Mouse (Mus musculus) ovary, postnatal 10 days (tissue): Measurements from ENCODE around the gene Edem3.
"Not testable (repeated sequence)": the region's sequence is repeated elsewhere in the genome, so short reads cannot be mapped to it uniquely, and the experiment has no call there.

Experiments used
- DNase-seq: peaks from one replicate; pipeline ENCODE4 v3.0.0; 2022; ENCODE audit warnings: low spot score

Edem3 gene

GRCm38 (mm10) chr1:151752946-151753345, 2.2 kb upstream of the Edem3 start:
- no peak for DNase-seq

- no peak for DNase-seq
These were observed 1.7 kb upstream of the Edem3 start for GRCm38 (mm10) chr1:151753374-151753929.

- no peak for DNase-seq
These were observed 1.1 kb upstream of the Edem3 start for GRCm38 (mm10) chr1:151754028-151754489.

GRCm38 (mm10) chr1:151755660-151756424, 671 bp downstream of the Edem3 start:
- no peak for DNase-seq

- DNase-seq = no peak
These were observed 1.2 kb downstream of the Edem3 start for GRCm38 (mm10) chr1:151756425-151756728.

- DNase-seq = no peak
These were observed 3.1 kb downstream of the Edem3 start for GRCm38 (mm10) chr1:151758301-151758700.

- DNase-seq = no peak
These were observed 3.8 kb downstream of the Edem3 start for GRCm38 (mm10) chr1:151758991-151759390.

GRCm38 (mm10) chr1:151764236-151764635, 9.1 kb downstream of the Edem3 start:
- no peak for DNase-seq

- DNase-seq = no peak
These were observed 11.0 kb downstream of the Edem3 start for GRCm38 (mm10) chr1:151766166-151766565.

- no peak for DNase-seq
These were observed 11.9 kb downstream of the Edem3 start for GRCm38 (mm10) chr1:151766976-151767654.

GRCm38 (mm10) chr1:151769200-151769913, 14.2 kb downstream of the Edem3 start:
- DNase-seq = no peak

- DNase-seq = no peak
These were observed 22.4 kb downstream of the Edem3 start for GRCm38 (mm10) chr1:151777616-151778015.

GRCm38 (mm10) chr1:151778592-151778991, 23.4 kb downstream of the Edem3 start:
- DNase-seq = no peak

GRCm38 (mm10) chr1:151779306-151779705, 24.1 kb downstream of the Edem3 start:
- DNase-seq = no peak

GRCm38 (mm10) chr1:151781447-151781846, 26.3 kb downstream of the Edem3 start:
- no peak for DNase-seq

- no peak for DNase-seq
These were observed 28.2 kb downstream of the Edem3 start for GRCm38 (mm10) chr1:151783403-151783802.

- no peak for DNase-seq
These were observed 31.2 kb downstream of the Edem3 start for GRCm38 (mm10) chr1:151786406-151786805.

- DNase-seq = no peak
These were observed 34.0 kb downstream of the Edem3 start for GRCm38 (mm10) chr1:151789136-151789535.

- DNase-seq = not testable (repeated sequence)
These were observed 36.9 kb downstream of the Edem3 start for GRCm38 (mm10) chr1:151792076-151792475.

GRCm38 (mm10) chr1:151802795-151803194, 47.6 kb downstream of the Edem3 start:
- not testable (repeated sequence) for DNase-seq

- no peak for DNase-seq
These were observed 52.1 kb downstream of the Edem3 start for GRCm38 (mm10) chr1:151807286-151807685.

- no peak for DNase-seq
These were observed 55.7 kb downstream of the Edem3 start for GRCm38 (mm10) chr1:151810628-151811421.
